Mouse (Mus musculus) G1E (cell line): ENCODE data around the gene Aurkaip1.

Source experiments
- CTCF ChIP-seq: IDR thresholded peaks from 2 replicates; pipeline ENCODE4 v1.5.1; 2012; ENCODE audit warnings: low read depth, low read length, inconsistent platforms, mixed read lengths
- GATA1 ChIP-seq: IDR thresholded peaks from 2 replicates; pipeline ENCODE4 v1.6.1; 2012; ENCODE audit warnings: borderline replicate concordance, low read length, inconsistent platforms, mixed read lengths
- GATA2 ChIP-seq: IDR thresholded peaks from 2 replicates; pipeline ENCODE4 v1.6.1; 2012; ENCODE audit warnings: low read depth, low read length, inconsistent platforms, borderline replicate concordance
- POLR2AphosphoS5 ChIP-seq: IDR thresholded peaks from 2 replicates; pipeline ENCODE4 v1.6.1; 2012; ENCODE audit warnings: low read depth, low read length, inconsistent platforms; ENCODE audit not compliant: insufficient replicate concordance
- TAL1 ChIP-seq: conservative IDR thresholded peaks from 2 replicates; pipeline ENCODE4 v1.6.1; 2012; ENCODE audit warnings: low read depth, low read length, inconsistent platforms, mixed read lengths

DNA sequence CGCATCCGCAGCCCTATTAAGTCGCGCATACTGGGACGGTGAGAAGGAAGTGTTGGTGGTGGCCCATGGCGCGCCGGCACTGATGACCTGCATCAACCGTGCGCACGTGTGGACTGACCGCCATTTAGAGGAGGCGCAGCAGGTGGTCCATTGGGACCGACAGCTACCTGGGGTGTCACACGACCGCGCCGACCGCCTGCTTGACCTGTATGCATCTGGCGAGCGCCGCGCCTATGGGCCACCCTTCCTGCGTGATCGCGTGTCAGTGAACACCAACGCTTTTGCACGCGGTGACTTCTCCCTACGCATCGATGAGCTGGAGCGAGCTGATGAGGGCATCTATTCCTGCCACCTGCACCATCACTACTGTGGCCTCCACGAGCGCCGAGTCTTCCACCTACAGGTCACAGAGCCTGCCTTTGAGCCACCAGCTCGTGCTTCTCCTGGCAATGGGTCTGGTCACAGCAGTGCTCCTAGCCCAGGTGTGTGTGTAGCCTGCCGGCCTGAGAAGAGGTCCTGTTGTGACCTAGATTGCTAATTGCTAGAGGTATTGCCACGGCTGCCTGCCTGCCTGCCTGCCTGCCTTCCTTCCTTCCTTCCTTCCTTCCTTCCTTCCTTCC is 10.7 kb downstream of the Aurkaip1 start:
- TF ChIP-seq CTCF = no peak
- TF ChIP-seq TAL1 = no peak
- no peak for TF ChIP-seq GATA1
- TF ChIP-seq GATA2 = no peak
- TF ChIP-seq POLR2AphosphoS5 = no peak
